8 mouse cellular contexts compared by ENCODE assay signal in genomic region chr11:3514529-3515054, GRCm38 (mm10). TPM values are rescaled to one million over a fixed set of nuclear protein-coding genes. Genes with fewer than 3 reads are reported as not detected.
DNase-seq lines count a peak whose midpoint lies in the region; ATAC-seq and TF ChIP-seq lines count a peak whose summit lies in the region.

Gene Selenom, plus strand, starts transcription at chr11:3514684.

- H3K79me2 ChIP-seq in CH12.LX (replicated peaks; ENCODE audit: control insufficient read depth, extremely low read depth, insufficient read depth, poor library complexity, severe bottlenecking) = no peaks in the 10 kb centered on the region

- dilution Hi-C loops in CH12.LX (cut with MboI; ENCODE audit: extremely low pct_ligation_motif_present, extremely low pct_unique_long_range_greater_than_20kb, low sequenced_read_pairs) = no loop called here

- peak within 1 kb of the TSS; percentile 76 for H3K4me2 ChIP-seq in CH12.LX (ENCODE audit: insufficient read depth, low read depth, poor library complexity, severe bottlenecking)
- H3K4me2 ChIP-seq in forebrain, embryonic 12.5 days = peak within 1 kb of the TSS; percentile 73
- H3K4me2 ChIP-seq in heart, postnatal 0 days (ENCODE audit: low read depth, low read length) = peak within 1 kb of the TSS; percentile 54
- peak within 1 kb of the TSS; percentile 65 for H3K4me2 ChIP-seq in liver, embryonic 16.5 days (ENCODE audit: low read depth, low read length)
- peak within 1 kb of the TSS; percentile 73 for H3K4me2 ChIP-seq in neural tube, embryonic 13.5 days

- TF ChIP-seq RAD21 in CH12.LX (IDR thresholded peaks at IDR 0.05; ENCODE audit: low read depth, low read length) = peak; percentile 92

- peak; percentile 85 for DNase-seq in CH12.LX (ENCODE audit: extremely low read depth)
- peak; percentile 66 for DNase-seq in c-Kit-positive CD71-positive TER-119-negative erythroid progenitor cells, embryonic 14.5 days (ENCODE audit: low read depth)
- DNase-seq in heart, postnatal 0 days (ENCODE audit: low spot score) = peak; percentile 87
- peak; percentile 93 to 94 for DNase-seq in kidney, postnatal 4 days

- no peak within 1 kb of the TSS for H3K27ac ChIP-seq in CH12.LX (ENCODE audit: insufficient read depth, low read depth)
- no peak within 1 kb of the TSS for H3K27ac ChIP-seq in forebrain, embryonic 12.5 days
- H3K27ac ChIP-seq in heart, postnatal 0 days (ENCODE audit: low read depth) = peak within 1 kb of the TSS; percentile 11
- no peak within 1 kb of the TSS for H3K27ac ChIP-seq in liver, embryonic 16.5 days (ENCODE audit: low read length)
- no peak within 1 kb of the TSS for H3K27ac ChIP-seq in neural tube, embryonic 13.5 days (replicated peaks)
- no peak within 1 kb of the TSS for H3K27ac ChIP-seq in testis, adult 2 months (ENCODE audit: control insufficient read depth, insufficient read depth, low read depth, low read length)

- H3K4me1 ChIP-seq in CH12.LX (ENCODE audit: control insufficient read depth in 1 of 2, insufficient read depth in 2 of 2) = peaks cover 0 to 6% of the 10 kb centered on the region in 2 experiments; a peak in 1 of 4 replicates
- H3K4me1 ChIP-seq in forebrain, embryonic 12.5 days = peaks cover 23% of the 10 kb centered on the region
- H3K4me1 ChIP-seq in heart, postnatal 0 days (ENCODE audit: control insufficient read depth, insufficient read depth) = peaks cover 29% of the 10 kb centered on the region
- H3K4me1 ChIP-seq in liver, embryonic 16.5 days (ENCODE audit: control insufficient read depth, low read depth, low read length) = peaks cover 15% of the 10 kb centered on the region
- peaks cover 41% of the 10 kb centered on the region for H3K4me1 ChIP-seq in neural tube, embryonic 13.5 days (replicated peaks)
- peaks cover 24% of the 10 kb centered on the region for H3K4me1 ChIP-seq in testis, adult 2 months (ENCODE audit: control insufficient read depth, insufficient read depth, low read length)

- H3K36me3 ChIP-seq in CH12.LX (replicated peaks in 1 of 2; ENCODE audit: control insufficient read depth in 1 of 2, insufficient read depth in 1 of 2, low read length in 1 of 2) = no peaks in the 10 kb centered on the region
- no peaks in the 10 kb centered on the region for H3K36me3 ChIP-seq in forebrain, embryonic 12.5 days (replicated peaks)
- H3K36me3 ChIP-seq in heart, postnatal 0 days (replicated peaks; ENCODE audit: control insufficient read depth, insufficient read depth, low read length) = peaks cover 6% of the 10 kb centered on the region
- H3K36me3 ChIP-seq in liver, embryonic 16.5 days (ENCODE audit: control insufficient read depth, insufficient read depth) = no peaks in the 10 kb centered on the region
- no peaks in the 10 kb centered on the region for H3K36me3 ChIP-seq in neural tube, embryonic 13.5 days
- H3K36me3 ChIP-seq in testis, adult 2 months (ENCODE audit: control insufficient read depth, insufficient read depth, low read length) = no peaks in the 10 kb centered on the region

- H3K9me3 ChIP-seq in CH12.LX (replicated peaks; ENCODE audit: low read length) = no peaks in the 10 kb centered on the region
- no peaks in the 10 kb centered on the region for H3K9me3 ChIP-seq in forebrain, embryonic 12.5 days
- no peaks in the 10 kb centered on the region for H3K9me3 ChIP-seq in heart, postnatal 0 days (replicated peaks; ENCODE audit: control insufficient read depth, low read length)
- H3K9me3 ChIP-seq in liver, embryonic 16.5 days (replicated peaks; ENCODE audit: control insufficient read depth, low read length) = no peaks in the 10 kb centered on the region
- no peaks in the 10 kb centered on the region for H3K9me3 ChIP-seq in neural tube, embryonic 13.5 days

- peaks cover 6% of the 10 kb centered on the region for H3K27me3 ChIP-seq in CH12.LX (replicated peaks)
- peaks cover 37% of the 10 kb centered on the region for H3K27me3 ChIP-seq in forebrain, embryonic 12.5 days
- no peaks in the 10 kb centered on the region for H3K27me3 ChIP-seq in heart, postnatal 0 days (ENCODE audit: control insufficient read depth, insufficient read depth, low read length)
- H3K27me3 ChIP-seq in liver, embryonic 16.5 days (ENCODE audit: control insufficient read depth, insufficient read depth, low read depth, low read length) = peaks cover 37% of the 10 kb centered on the region
- H3K27me3 ChIP-seq in neural tube, embryonic 13.5 days = peaks cover 36% of the 10 kb centered on the region
- peaks cover 2% of the 10 kb centered on the region; the same call in 1 of the 2 replicates for H3K27me3 ChIP-seq in testis, adult 2 months (ENCODE audit: control insufficient read depth, insufficient read depth, low read length)

- in situ Hi-C loops in CH12.LX (cut with MboI; ENCODE audit: low pct_ligation_motif_present, low pct_unique_long_range_greater_than_20kb, low sequenced_read_pairs) = no loop called here

- H3K9ac ChIP-seq in CH12.LX (ENCODE audit: insufficient read depth, low read depth) = peak within 1 kb of the TSS; percentile 54
- peak within 1 kb of the TSS; percentile 57 for H3K9ac ChIP-seq in forebrain, embryonic 12.5 days
- H3K9ac ChIP-seq in heart, postnatal 0 days (replicated peaks; ENCODE audit: low read depth, low read length) = peak within 1 kb of the TSS; percentile 5
- H3K9ac ChIP-seq in liver, embryonic 16.5 days (ENCODE audit: low read depth, low read length) = peak within 1 kb of the TSS; percentile 44; the same call in 1 of the 2 replicates
- H3K9ac ChIP-seq in neural tube, embryonic 13.5 days = peak within 1 kb of the TSS; percentile 71

- TF ChIP-seq EP300 in CH12.LX (IDR thresholded peaks at IDR 0.05; ENCODE audit: low read length) = no peak
- TF ChIP-seq EP300 in heart, postnatal 0 days (IDR thresholded peaks at IDR 0.05; ENCODE audit: low read depth) = no peak

- peak within 1 kb of the TSS; percentile 45 to 77 (median 69) for H3K4me3 ChIP-seq in CH12.LX (replicated peaks in 1 of 3; ENCODE audit: low read depth in 2 of 3, low read length in 2 of 3, poor library complexity in 1 of 3)
- peak within 1 kb of the TSS; percentile 47 for H3K4me3 ChIP-seq in forebrain, embryonic 12.5 days (replicated peaks)
- H3K4me3 ChIP-seq in heart, postnatal 0 days (ENCODE audit: low read depth, low read length) = peak within 1 kb of the TSS; percentile 43
- H3K4me3 ChIP-seq in liver, embryonic 16.5 days (ENCODE audit: low read depth, low read length) = peak within 1 kb of the TSS; percentile 53
- H3K4me3 ChIP-seq in neural tube, embryonic 13.5 days = peak within 1 kb of the TSS; percentile 46
- H3K4me3 ChIP-seq in testis, adult 2 months (ENCODE audit: control insufficient read depth, low read depth, low read length) = peak within 1 kb of the TSS; percentile 86

- WGBS in forebrain, embryonic 12.5 days = 0% methylated on average over 26 of the region's 26 CpGs
- 0% methylated on average over 26 of the region's 26 CpGs for WGBS in heart, postnatal 0 days
- WGBS in liver, embryonic 16.5 days (ENCODE audit: insufficient replicate concordance) = under 1% methylated on average over 26 of the region's 26 CpGs
- under 1% methylated on average over 26 of the region's 26 CpGs for WGBS in neural tube, embryonic 13.5 days

- ATAC-seq in forebrain, embryonic 12.5 days (ENCODE audit: low FRiP score) = peak; percentile 85
- peak; percentile 67 for ATAC-seq in heart, postnatal 0 days (ENCODE audit: insufficient read depth, low read depth)
- ATAC-seq in liver, embryonic 16.5 days (ENCODE audit: low read depth) = peak; percentile 66
- peak; percentile 72 for ATAC-seq in neural tube, embryonic 13.5 days (ENCODE audit: low read depth)

- TF ChIP-seq POLR2A in CH12.LX (IDR thresholded peaks at IDR 0.05; ENCODE audit: low read depth, low read length) = peak; percentile 73; the same call in 1 of the 2 replicates
- peak; percentile 76 for TF ChIP-seq POLR2A in testis, adult 2 months (IDR thresholded peaks at IDR 0.05; ENCODE audit: control insufficient read depth, low read depth, low read length)

- peak; percentile 86 to 98 for TF ChIP-seq CTCF in CH12.LX (conservative IDR thresholded peaks at IDR 0.05 in 1 of 2, IDR thresholded peaks at IDR 0.05 in 1 of 2; ENCODE audit: low read depth in 2 of 2, low read length in 2 of 2)
- TF ChIP-seq CTCF in heart, postnatal 0 days (IDR thresholded peaks at IDR 0.05; ENCODE audit: low read depth) = peak; percentile 98
- peak; percentile 73; the same call in 1 of the 2 replicates for TF ChIP-seq CTCF in testis, adult 2 months (IDR thresholded peaks at IDR 0.05; ENCODE audit: control insufficient read depth, insufficient read depth, insufficient replicate concordance, low read depth, low read length)

TF ChIP-seq in CH12.LX, 34 proteins besides CTCF, POLR2A, EP300 and RAD21 (continues in another document):
- peak; percentile 49; the same call in 1 of the 2 replicates for TF ChIP-seq PAX5 (IDR thresholded peaks at IDR 0.05; ENCODE audit: low read length)
- 0 out of 2 replicates have a peak, but pooled peaks have one; percentile 23 for TF ChIP-seq TBP (conservative IDR thresholded peaks at IDR 0.05; ENCODE audit: low read depth, low read length)
- TF ChIP-seq NRF1 (IDR thresholded peaks at IDR 0.05; ENCODE audit: low read depth, low read length) = peak; percentile 49; the same call in 1 of the 2 replicates
- peak; percentile 72; the same call in 1 of the 2 replicates for TF ChIP-seq ZMIZ1 (IDR thresholded peaks at IDR 0.05; ENCODE audit: low read depth, low read length)
- no peak for TF ChIP-seq GABPA (IDR thresholded peaks at IDR 0.05; ENCODE audit: insufficient replicate concordance, low read depth, low read length)
- 0 out of 2 replicates have a peak, but pooled peaks have one; percentile 56 for TF ChIP-seq UBTF (IDR thresholded peaks at IDR 0.05; ENCODE audit: low read depth, low read length)
- peak; percentile 37; the same call in 1 of the 2 replicates for TF ChIP-seq BHLHE40 (IDR thresholded peaks at IDR 0.05; ENCODE audit: low read depth, low read length)
- peak; percentile 34; the same call in 1 of the 2 replicates for TF ChIP-seq MXI1 (IDR thresholded peaks at IDR 0.05; ENCODE audit: low read depth, low read length)
- TF ChIP-seq SMC3 (IDR thresholded peaks at IDR 0.05; ENCODE audit: low read depth, low read length) = peak; percentile 93
- TF ChIP-seq JUND (conservative IDR thresholded peaks at IDR 0.05; ENCODE audit: low read depth, low read length) = no peak
- TF ChIP-seq ELF1 (IDR thresholded peaks at IDR 0.05; ENCODE audit: low read depth, low read length) = peak; percentile 72
- no peak for TF ChIP-seq ZC3H11A (IDR thresholded peaks at IDR 0.05; ENCODE audit: low read depth, low read length)

RNA-seq across cellular contexts. Expression of gene Selenom, which starts in this region (rescaled TPM):
- 29.6 and 33.0 TPM in 2 replicates for total RNA-seq in CH12.LX (2012; rRNA removed)
- total RNA-seq in CH12.LX (2014; rRNA removed) = 4.9 and 7.1 TPM in 2 replicates
- 4.1 and 5.5 TPM in 2 replicates for polyA plus RNA-seq in CH12.LX (2012; ENCODE audit: insufficient read length, low read depth)
- polyA plus RNA-seq in forebrain, embryonic 12.5 days (2016; fragmentation: Nextera tagmentation; extraction: Ambion mirVana) = 49.7 and 51.0 TPM in 2 replicates
- 147 and 156 TPM in 2 replicates for total RNA-seq in heart, postnatal 0 days (2014; rRNA removed; ENCODE audit: low replicate concordance)
- polyA plus RNA-seq in heart, postnatal 0 days (2015; fragmentation: Nextera tagmentation; extraction: Ambion mirVana) = 129 and 130 TPM in 2 replicates
- 9.6 and 10.8 TPM in 2 replicates for polyA plus RNA-seq in liver, embryonic 16.5 days (2015; fragmentation: Nextera tagmentation; extraction: Ambion mirVana)
- polyA plus RNA-seq in neural tube, embryonic 13.5 days (2015; fragmentation: Nextera tagmentation; extraction: Ambion mirVana) = 75.0 and 83.6 TPM in 2 replicates
- polyA plus RNA-seq in testis, adult 2 months (2012; rRNA removed) = 13.8 and 19.2 TPM in 2 replicates

Comparison
In these comparisons a context has a peak if more than half of its experiments do, and no peak if none do; other contexts are left out.
1. H3K9ac ChIP-seq: peak in every context shown above with its lines; median percentile 71 in neural tube, embryonic 13.5 days; 57 in forebrain, embryonic 12.5 days; 54 in CH12.LX; 44 in liver, embryonic 16.5 days; 5 in heart, postnatal 0 days.